8 mouse cellular contexts compared by ENCODE assay signal in the genomic region with DNA sequence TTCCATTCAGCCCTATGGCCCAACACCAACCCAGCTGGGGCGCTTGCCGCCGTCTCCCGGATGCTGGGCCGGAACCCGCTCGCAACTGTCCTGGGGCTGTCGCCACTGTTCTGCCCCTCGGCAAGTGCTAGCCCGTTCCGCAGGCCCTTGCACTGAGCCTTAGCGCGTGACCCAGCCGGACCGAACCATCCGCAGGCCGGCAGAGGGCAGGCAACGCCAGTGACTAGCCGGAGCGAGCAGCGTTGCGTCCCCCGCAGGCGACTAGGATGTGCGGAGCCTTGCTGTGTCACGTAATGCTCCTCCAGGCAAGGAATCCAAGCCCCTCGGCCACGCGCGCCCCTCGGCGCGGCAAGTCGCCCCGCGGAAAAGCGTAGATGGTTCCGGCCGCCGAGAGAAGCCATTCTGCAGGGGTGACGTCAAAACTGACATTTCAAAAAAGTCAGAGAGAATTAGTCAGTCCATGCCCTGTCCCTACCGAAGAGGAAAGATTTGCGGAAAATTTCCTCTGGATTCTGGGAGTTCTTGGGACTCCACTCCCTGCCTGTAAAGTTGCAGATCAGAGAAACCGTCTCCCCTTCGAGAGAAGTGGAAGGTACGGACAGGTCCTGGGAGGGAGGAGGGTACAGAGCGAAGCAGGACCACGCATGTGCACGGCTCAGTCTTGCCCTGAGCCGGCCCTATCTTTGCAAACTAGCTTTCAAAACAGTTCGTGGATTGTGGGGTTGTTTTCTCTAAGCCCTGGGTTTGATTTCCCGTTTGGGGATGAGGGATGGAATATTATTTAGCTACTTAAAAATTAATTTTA. TPM values are rescaled to one million over a fixed set of nuclear protein-coding genes. Genes with fewer than 3 reads are reported as not detected.
A peak's percentile ranks its signal among the peaks of the same experiment; 100 is the strongest.
DNase-seq lines count a peak whose midpoint lies in the region; ATAC-seq and TF ChIP-seq lines count a peak whose summit lies in the region.

A gene (minus strand): TSS at position 347 of the 805 bp plus-strand sequence.

- H3K79me3 ChIP-seq in C2C12 (ENCODE audit: low read depth), result peaks cover 2% of the 10 kb centered on the region

- H3K36me3 ChIP-seq in C2C12 (ENCODE audit: control insufficient read depth, insufficient read depth), result peaks cover 17% of the 10 kb centered on the region
- H3K36me3 ChIP-seq in erythroblast, embryonic 14.5 days (ENCODE audit: control insufficient read depth), result peaks cover 32% of the 10 kb centered on the region
- peaks cover 30% of the 10 kb centered on the region for H3K36me3 ChIP-seq in heart, embryonic 12.5 days
- H3K36me3 ChIP-seq in kidney, postnatal 0 days (ENCODE audit: insufficient read depth, low read length), result peaks cover 20% of the 10 kb centered on the region; the same call in 1 of the 2 replicates
- H3K36me3 ChIP-seq in liver, embryonic 11.5 days (ENCODE audit: control insufficient read depth, insufficient read depth, low read length), result peaks cover 17% of the 10 kb centered on the region
- peaks cover 25% of the 10 kb centered on the region for H3K36me3 ChIP-seq in stomach, embryonic 14.5 days (ENCODE audit: control insufficient read depth, insufficient read depth, low read length)

- ATAC-seq in heart, embryonic 12.5 days (ENCODE audit: insufficient number of reproducible peaks, low FRiP score), result peak; percentile 94
- peak; percentile 91 for ATAC-seq in kidney, postnatal 0 days (replicated peaks; ENCODE audit: low FRiP score, low read depth)
- ATAC-seq in liver, embryonic 11.5 days (replicated peaks; ENCODE audit: low FRiP score), result peak; percentile 93
- peak; percentile 91 for ATAC-seq in stomach, embryonic 14.5 days (ENCODE audit: insufficient number of reproducible peaks, insufficient read depth, low FRiP score, low read depth)

- peak within 1 kb of the TSS; percentile 75 for H3ac ChIP-seq in C2C12 (ENCODE audit: control insufficient read depth, insufficient read length, low read depth)

- peaks cover 28% of the 10 kb centered on the region for H3K4me1 ChIP-seq in erythroblast, embryonic 14.5 days (ENCODE audit: control insufficient read depth)
- peaks cover 15% of the 10 kb centered on the region for H3K4me1 ChIP-seq in heart, embryonic 12.5 days (replicated peaks)
- peaks cover 8% of the 10 kb centered on the region for H3K4me1 ChIP-seq in kidney, postnatal 0 days (replicated peaks; ENCODE audit: insufficient read depth, low read length)
- peaks cover 11% of the 10 kb centered on the region for H3K4me1 ChIP-seq in liver, embryonic 11.5 days (replicated peaks; ENCODE audit: control insufficient read depth, insufficient read depth, low read length)
- H3K4me1 ChIP-seq in stomach, embryonic 14.5 days (ENCODE audit: control insufficient read depth, insufficient read depth, low read length), result peaks cover 15% of the 10 kb centered on the region

- peak within 1 kb of the TSS; percentile 98 for H3K27ac ChIP-seq in heart, embryonic 12.5 days (ENCODE audit: poor library complexity, severe bottlenecking)
- H3K27ac ChIP-seq in kidney, postnatal 0 days, result peak within 1 kb of the TSS; percentile 95
- peak within 1 kb of the TSS; percentile 97 for H3K27ac ChIP-seq in liver, embryonic 11.5 days (ENCODE audit: low read depth, low read length)
- peak within 1 kb of the TSS; percentile 96 for H3K27ac ChIP-seq in stomach, embryonic 14.5 days (ENCODE audit: low read length)

- H3K9me3 ChIP-seq in erythroblast, embryonic 14.5 days (ENCODE audit: control insufficient read depth, low read length), result no peaks in the 10 kb centered on the region
- no peaks in the 10 kb centered on the region for H3K9me3 ChIP-seq in heart, embryonic 12.5 days (replicated peaks)
- H3K9me3 ChIP-seq in kidney, postnatal 0 days (replicated peaks; ENCODE audit: low read length), result no peaks in the 10 kb centered on the region
- H3K9me3 ChIP-seq in liver, embryonic 11.5 days (ENCODE audit: control insufficient read depth, low read length), result no peaks in the 10 kb centered on the region
- no peaks in the 10 kb centered on the region for H3K9me3 ChIP-seq in stomach, embryonic 14.5 days (ENCODE audit: control insufficient read depth, low read depth, low read length)

- H3K27me3 ChIP-seq in C2C12 (ENCODE audit: control insufficient read depth, insufficient read depth, insufficient read length), result no peaks in the 10 kb centered on the region
- H3K27me3 ChIP-seq in erythroblast, embryonic 14.5 days (ENCODE audit: control insufficient read depth), result no peaks in the 10 kb centered on the region
- no peaks in the 10 kb centered on the region for H3K27me3 ChIP-seq in heart, embryonic 12.5 days (replicated peaks)
- H3K27me3 ChIP-seq in kidney, postnatal 0 days (ENCODE audit: insufficient read depth, low read length), result no peaks in the 10 kb centered on the region
- no peaks in the 10 kb centered on the region for H3K27me3 ChIP-seq in liver, embryonic 11.5 days (replicated peaks; ENCODE audit: control insufficient read depth, insufficient read depth, low read length)
- H3K27me3 ChIP-seq in stomach, embryonic 14.5 days (ENCODE audit: control insufficient read depth, insufficient read depth, low read length), result no peaks in the 10 kb centered on the region

- TF ChIP-seq CTCF in C2C12 (IDR thresholded peaks at IDR 0.05; ENCODE audit: control insufficient read depth, insufficient read depth, insufficient read length), result no peak
- TF ChIP-seq CTCF in brain, embryonic 14.5 days (IDR thresholded peaks at IDR 0.05; ENCODE audit: borderline replicate concordance, extremely low read depth, insufficient read depth, insufficient read length), result no peak
- TF ChIP-seq CTCF in kidney, postnatal 0 days (IDR thresholded peaks at IDR 0.05; ENCODE audit: low read depth), result peak; percentile 50

- TF ChIP-seq POLR2A in brain, embryonic 14.5 days (IDR thresholded peaks at IDR 0.05; ENCODE audit: borderline replicate concordance, extremely low read depth, insufficient read depth, insufficient read length, poor library complexity, severe bottlenecking), result peak; percentile 66; the same call in 1 of the 2 replicates

- peak; percentile 96 for DNase-seq in brain, embryonic 14.5 days (ENCODE audit: low read depth)
- DNase-seq in kidney, postnatal 0 days (ENCODE audit: low spot score), result peak; percentile 96
- peak; percentile 91 for DNase-seq in liver, embryonic 11.5 days (ENCODE audit: low spot score)
- DNase-seq in naive thymus-derived CD4-positive, alpha-beta T cell, adult 2 months (ENCODE audit: low read depth), result peak; percentile 95

- H3K9ac ChIP-seq in heart, embryonic 12.5 days, result peak within 1 kb of the TSS; percentile 92
- H3K9ac ChIP-seq in kidney, postnatal 0 days (ENCODE audit: low read depth, low read length), result peak within 1 kb of the TSS; percentile 90
- peak within 1 kb of the TSS; percentile 93 for H3K9ac ChIP-seq in liver, embryonic 11.5 days (ENCODE audit: low read depth, low read length)
- peak within 1 kb of the TSS; percentile 81 for H3K9ac ChIP-seq in stomach, embryonic 14.5 days (replicated peaks; ENCODE audit: low read depth, low read length)

- H3K4me3 ChIP-seq in C2C12 (ENCODE audit: insufficient read depth, poor library complexity, severe bottlenecking), result peak within 1 kb of the TSS; percentile 79
- H3K4me3 ChIP-seq in erythroblast, embryonic 14.5 days (replicated peaks), result peak within 1 kb of the TSS; percentile 82
- H3K4me3 ChIP-seq in heart, embryonic 12.5 days, result peak within 1 kb of the TSS; percentile 76
- peak within 1 kb of the TSS; percentile 77 for H3K4me3 ChIP-seq in kidney, postnatal 0 days (replicated peaks; ENCODE audit: low read depth, low read length)
- peak within 1 kb of the TSS; percentile 87 for H3K4me3 ChIP-seq in liver, embryonic 11.5 days (ENCODE audit: low read depth, low read length)
- peak within 1 kb of the TSS; percentile 68 for H3K4me3 ChIP-seq in stomach, embryonic 14.5 days (ENCODE audit: low read depth, low read length)

- WGBS in heart, embryonic 12.5 days, result under 1% methylated on average over 52 of the region's 52 CpGs
- WGBS in kidney, postnatal 0 days, result under 1% methylated on average over 52 of the region's 52 CpGs
- WGBS in liver, embryonic 11.5 days, result under 1% methylated on average over 52 of the region's 52 CpGs
- under 1% methylated on average over 52 of the region's 52 CpGs for whole genome bisulfite sequencing in stomach, embryonic 14.5 days

- peak within 1 kb of the TSS; percentile 78 for H3K4me2 ChIP-seq in heart, embryonic 12.5 days
- peak within 1 kb of the TSS; percentile 85 for H3K4me2 ChIP-seq in kidney, postnatal 0 days (ENCODE audit: low read length)
- H3K4me2 ChIP-seq in liver, embryonic 11.5 days, result peak within 1 kb of the TSS; percentile 98
- peak within 1 kb of the TSS; percentile 80 for H3K4me2 ChIP-seq in stomach, embryonic 14.5 days (replicated peaks; ENCODE audit: low read depth, low read length)

- H3K79me2 ChIP-seq in C2C12 (ENCODE audit: control insufficient read depth, insufficient read depth), result peaks cover 26% of the 10 kb centered on the region

TF ChIP-seq in C2C12, 6 proteins besides CTCF, POLR2A, EP300 and RAD21:
- TF ChIP-seq MYOD1 (IDR thresholded peaks at IDR 0.05; ENCODE audit: control insufficient read depth, insufficient read length, low read depth) (no peak), MAX (IDR thresholded peaks at IDR 0.05) (peak; percentile 44)

RNA-seq across cellular contexts. Expression of the gene that starts here (rescaled TPM):
- polyA plus RNA-seq in C2C12 (2012; fragmentation: generic; extraction: Trizol), result 20.7 TPM
- polyA plus RNA-seq in brain, embryonic 14.5 days (2012; rRNA removed), result 46.1 and 58.8 TPM in 2 replicates
- 0.28 and 0.94 TPM in 2 replicates for polyA plus RNA-seq in erythroblast, embryonic 14.5 days (2012)
- 25.1 and 26.5 TPM in 2 replicates for polyA plus RNA-seq in heart, embryonic 12.5 days (2016; fragmentation: Nextera tagmentation; extraction: Ambion mirVana)
- 30.6 and 31.7 TPM in 2 replicates for polyA plus RNA-seq in kidney, postnatal 0 days (2015; fragmentation: Nextera tagmentation; extraction: Ambion mirVana)
- polyA plus RNA-seq in liver, embryonic 11.5 days (2014; fragmentation: Nextera tagmentation; extraction: Ambion mirVana), result 30.1 and 33.1 TPM in 2 replicates
- 25.2 and 31.5 TPM in 2 replicates for polyA plus RNA-seq in stomach, embryonic 14.5 days (2014; fragmentation: Nextera tagmentation; extraction: Ambion mirVana)

Comparison
In these comparisons a context has a peak if more than half of its experiments do, and no peak if none do; other contexts are left out.
1. Peak in every context shown above with its lines: DNase-seq, ATAC-seq, H3K4me3 ChIP-seq and H3K27ac ChIP-seq.
2. RNA of the gene that starts here (polyA plus RNA-seq): 46.1 to 58.8 TPM in brain, embryonic 14.5 days, 30.1 to 33.1 TPM in liver, embryonic 11.5 days, 25.2 to 31.5 TPM in stomach, embryonic 14.5 days, 30.6 to 31.7 TPM in kidney, postnatal 0 days, 25.1 to 26.5 TPM in heart, embryonic 12.5 days and 20.7 TPM in C2C12 (single experiment); 0.28 to 0.94 TPM in erythroblast, embryonic 14.5 days; every median in the first group is over 10 times any median in the second.